Mouse (Mus musculus) duodenum, adult 2 months (tissue): Measurements from ENCODE around the gene Olfr809. TPM values are rescaled to one million over a fixed set of nuclear protein-coding genes. Genes with fewer than 3 reads are reported as not detected.

Experiments used
- polyA plus RNA-seq: library from polyadenylated mRNA; depleted of rRNA; stranded (reverse); fragments of >200 nt; gene quantifications from 2 replicates; pipeline ENCODE4 v1.2.3, GENCODE M21; 2012; ENCODE audit warnings: low replicate concordance; rRNA removed

The Olfr809 gene
- polyA plus RNA-seq = not detected in 2 replicates

DNA sequence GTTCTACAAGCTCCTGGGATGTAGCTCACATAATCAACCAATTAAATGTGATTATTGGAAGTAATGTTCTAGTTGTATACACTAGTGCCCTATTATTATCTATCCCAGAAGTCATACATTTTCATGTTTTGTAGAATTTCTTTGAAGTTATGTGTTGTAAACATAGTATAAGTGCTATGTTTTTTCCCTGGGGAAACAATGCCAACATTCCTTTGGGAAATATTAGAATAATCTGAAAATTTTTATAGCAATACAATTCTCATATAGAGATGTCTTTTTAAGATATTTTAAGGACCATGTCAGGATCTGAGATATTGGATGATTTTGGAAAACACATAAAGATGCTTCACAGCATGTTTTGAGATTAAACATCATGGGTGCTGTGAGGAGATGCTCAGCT is at the start of gene Olfr809:
TSS of gene Olfr809 (plus strand) at position 301 of the 400 bp plus-strand sequence.

DNA sequence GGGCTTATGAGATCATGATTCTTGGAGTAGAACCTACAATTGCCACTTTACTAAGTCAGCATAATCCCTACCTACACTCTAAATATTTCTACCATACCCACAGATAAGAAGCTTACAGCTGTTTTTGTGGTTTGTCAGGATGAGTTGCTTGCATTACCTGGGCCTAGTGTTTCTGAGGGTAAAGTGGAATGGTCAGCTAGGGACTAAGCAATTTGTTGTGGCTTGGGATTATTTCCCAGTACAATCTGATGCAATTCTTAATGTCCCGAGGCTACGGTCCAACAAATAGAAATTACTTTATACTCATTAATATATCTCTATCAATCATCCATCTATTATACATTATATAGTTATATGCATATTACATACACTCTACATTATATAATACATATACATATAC is 45.2 kb upstream of the Olfr809 start, which contains the start of gene Olfr805:
TSS of gene Olfr805 (minus strand) at position 101 of the 400 bp plus-strand sequence.

DNA sequence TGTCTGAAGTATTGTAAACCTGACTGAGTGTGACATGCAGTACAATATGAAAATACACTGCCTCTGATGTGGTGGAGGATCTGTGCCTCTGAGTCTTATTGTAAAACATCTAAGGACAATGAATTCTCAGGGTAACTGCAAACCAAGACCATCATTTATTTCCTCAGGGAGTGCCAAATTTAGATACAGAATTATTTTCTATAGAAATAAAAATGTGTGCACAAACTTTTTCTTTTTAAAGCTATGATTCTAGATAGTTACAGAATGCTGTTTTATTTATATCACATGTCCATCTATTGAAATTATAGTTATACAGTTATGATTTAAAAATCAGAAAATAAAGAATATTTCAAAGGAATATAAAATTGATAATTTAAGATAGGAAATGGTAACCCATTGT is 32.6 kb upstream of the Olfr809 start, which contains the start of gene Olfr806:
TSS of gene Olfr806 (minus strand) at position 101 of the 400 bp plus-strand sequence.

GRCm38 (mm10) chr10:129757693-129758092 is 16.7 kb upstream of the Olfr809 start, which contains the start of gene Olfr807:
Olfr807 (minus strand) TSS chr10:129757793.

GRCm38 (mm10) chr10:129765182-129765581 is 9.3 kb upstream of the Olfr809 start, which contains the start of gene Olfr808:
Olfr808 (plus strand) TSS chr10:129765482.

GRCm38 (mm10) chr10:129794817-129795216 is 20.4 kb downstream of the Olfr809 start, which contains the start of gene Olfr810:
Olfr810 (minus strand) TSS chr10:129794917.

DNA sequence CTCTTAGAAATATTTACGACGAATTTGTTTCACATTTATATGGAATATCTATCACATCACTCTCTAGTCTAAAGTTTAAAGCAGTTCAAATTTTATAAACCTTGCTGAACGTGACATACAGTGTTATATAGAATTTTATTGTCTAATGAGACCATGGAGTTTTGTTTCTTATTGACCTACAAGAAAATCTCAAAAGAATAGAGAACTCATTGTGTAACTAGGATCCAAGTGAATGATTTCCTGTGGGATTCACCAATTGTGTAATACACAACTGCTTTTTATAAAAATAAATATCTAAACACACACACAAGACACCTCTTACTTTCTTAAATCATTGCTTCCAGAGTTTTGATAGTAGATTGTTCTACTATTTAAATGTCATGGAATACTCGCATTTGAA is 29.9 kb downstream of the Olfr809 start, which contains the start of gene Olfr811:
TSS of gene Olfr811 (minus strand) at position 101 of the 400 bp plus-strand sequence.

Other genes with a start within 250 kb of the Olfr809 start
- not detected in 2 replicates for gene Olfr792, start 235.5 kb upstream of the Olfr809 start, polyA plus RNA-seq
- gene Olfr794, start 207.0 kb upstream of the Olfr809 start, polyA plus RNA-seq = not detected in 2 replicates
- not detected in 2 replicates for gene Olfr796, start 162.1 kb upstream of the Olfr809 start, polyA plus RNA-seq
- gene Olfr798, start 146.7 kb upstream of the Olfr809 start, polyA plus RNA-seq = not detected in 2 replicates
- not detected in 2 replicates for gene Olfr799, start 137.2 kb upstream of the Olfr809 start, polyA plus RNA-seq
- not detected in 2 replicates for gene Olfr800, start 116.9 kb upstream of the Olfr809 start, polyA plus RNA-seq
- gene Olfr801, start 100.8 kb upstream of the Olfr809 start, polyA plus RNA-seq = not detected in 2 replicates
- not detected in 2 replicates for gene Olfr802, start 86.5 kb upstream of the Olfr809 start, polyA plus RNA-seq
- not detected in 2 replicates for gene Olfr803, start 80.4 kb upstream of the Olfr809 start, polyA plus RNA-seq
- gene Olfr804, start 71.4 kb upstream of the Olfr809 start, polyA plus RNA-seq = not detected in 2 replicates
- not detected in 2 replicates for gene Olfr805, start 45.3 kb upstream of the Olfr809 start, polyA plus RNA-seq
- not detected in 2 replicates for gene Olfr806, start 32.7 kb upstream of the Olfr809 start, polyA plus RNA-seq
- not detected in 2 replicates for gene Olfr807, start 16.8 kb upstream of the Olfr809 start, polyA plus RNA-seq
- gene Olfr808, start 9.2 kb upstream of the Olfr809 start, polyA plus RNA-seq = not detected in 2 replicates
- gene Olfr810, start 20.3 kb downstream of the Olfr809 start, polyA plus RNA-seq = not detected in 2 replicates
- gene Olfr811, start 29.8 kb downstream of the Olfr809 start, polyA plus RNA-seq = not detected in 2 replicates
- not detected in 2 replicates for gene Olfr812, start 71.5 kb downstream of the Olfr809 start, polyA plus RNA-seq
- gene Olfr813, start 80.7 kb downstream of the Olfr809 start, polyA plus RNA-seq = not detected in 2 replicates
- gene Olfr814, start 105.2 kb downstream of the Olfr809 start, polyA plus RNA-seq = not detected in 2 replicates
- gene Olfr815, start 131.2 kb downstream of the Olfr809 start, polyA plus RNA-seq = not detected in 2 replicates
- not detected in 2 replicates for gene Olfr816, start 141.0 kb downstream of the Olfr809 start, polyA plus RNA-seq
- not detected in 2 replicates for gene Olfr818, start 174.5 kb downstream of the Olfr809 start, polyA plus RNA-seq
- not detected in 2 replicates for gene Olfr819, start 192.6 kb downstream of the Olfr809 start, polyA plus RNA-seq
- not detected in 2 replicates for gene Olfr247, start 201.5 kb downstream of the Olfr809 start, polyA plus RNA-seq
- gene Gm10310, start 210.4 kb downstream of the Olfr809 start, polyA plus RNA-seq = not detected in 2 replicates
- gene Olfr820, start 238.0 kb downstream of the Olfr809 start, polyA plus RNA-seq = not detected in 2 replicates